Mouse (Mus musculus) ES-E14 (cell line): ENCODE measurements around the gene Ano10. TPM values are rescaled to one million over a fixed set of nuclear protein-coding genes. Genes with fewer than 3 reads are reported as not detected.

Experiments used
- DNase-seq: peaks from one replicate; pipeline ENCODE4 v3.0.0-alpha.2; 2013; ENCODE audit warnings: low read depth, low spot score
- H3K27ac ChIP-seq: 2 replicates; pipeline ENCODE4 v1.5.1; 2012; ENCODE audit warnings: low read depth, mild to moderate bottlenecking, low read length, moderate library complexity, mixed read lengths; ENCODE audit not compliant: poor library complexity, insufficient read depth, severe bottlenecking
- H3K36me3 ChIP-seq: 2 replicates; pipeline ENCODE4 v1.6.1; 2012; ENCODE audit warnings: mild to moderate bottlenecking, low read length, moderate library complexity, mixed read lengths; ENCODE audit not compliant: control insufficient read depth, poor library complexity, insufficient read depth, severe bottlenecking
- H3K4me1 ChIP-seq, 2 experiments: fragments of 150-350 bp in 1 of 2; sonication (generic) in 1 of 2; 2 replicates each; pipeline ENCODE4 v1.6.1; 2012; ENCODE audit warnings: low read length in 2 of 2, mild to moderate bottlenecking in 1 of 2, mixed read lengths in 1 of 2; ENCODE audit not compliant: control insufficient read depth in 2 of 2, insufficient read depth in 2 of 2, poor library complexity in 1 of 2
- H3K4me3 ChIP-seq, 2 experiments: fragments of 150-350 bp in 1 of 2; sonication (generic) in 1 of 2; 2 replicates each; pipeline ENCODE4 v1.5.1; 2012; ENCODE audit warnings: low read length in 2 of 2, low read depth in 1 of 2, mild to moderate bottlenecking in 1 of 2, mixed read lengths in 1 of 2; ENCODE audit not compliant: insufficient read depth in 1 of 2, poor library complexity in 1 of 2, severe bottlenecking in 1 of 2
- H3K9ac ChIP-seq: 2 replicates; pipeline ENCODE4 v1.6.1; 2012; ENCODE audit warnings: low read depth, mild to moderate bottlenecking, low read length, mixed read lengths; ENCODE audit not compliant: poor library complexity, insufficient read depth, severe bottlenecking
- H3K9me3 ChIP-seq: fragments of 150-350 bp; sonication (generic); 2 replicates; pipeline ENCODE4 v1.6.1; 2012; ENCODE audit warnings: low read depth, mild to moderate bottlenecking, low read length; ENCODE audit not compliant: control insufficient read depth, insufficient read depth
- CHD2 ChIP-seq: IDR thresholded peaks from 2 replicates; pipeline ENCODE4 v1.6.1; 2014; ENCODE audit warnings: mild to moderate bottlenecking, low read depth, low read length, inconsistent platforms
- HCFC1 ChIP-seq: IDR thresholded peaks from 2 replicates; pipeline ENCODE4 v1.6.1; 2012; ENCODE audit warnings: low read length, inconsistent platforms, borderline replicate concordance; ENCODE audit not compliant: insufficient read depth
- MAFK ChIP-seq: IDR thresholded peaks from 2 replicates; pipeline ENCODE4 v1.6.1; 2014; ENCODE audit warnings: mild to moderate bottlenecking, low read depth, low read length, inconsistent platforms; ENCODE audit not compliant: insufficient read depth
- ZC3H11A ChIP-seq: IDR thresholded peaks from 2 replicates; pipeline ENCODE4 v1.6.1; 2012; ENCODE audit warnings: low read depth, mild to moderate bottlenecking, inconsistent platforms, low read length, borderline replicate concordance
- ZNF384 ChIP-seq: IDR thresholded peaks from 2 replicates; pipeline ENCODE4 v1.6.1; 2012; ENCODE audit warnings: low read depth, low read length, inconsistent platforms
- in situ Hi-C, 2 experiments: fragments of 600-800 bp; cut with MboI; formaldehyde crosslinking; loops; one replicate each; pipeline ENCODE4 v1.15.1; 2025; ENCODE audit warnings: low sequenced_read_pairs in 2 of 2, inconsistent platforms in 1 of 2; ENCODE audit not compliant: unreplicated experiment in 2 of 2
- total RNA-seq: library from RNA; depleted of rRNA; stranded (reverse); fragments of 300-350 nt; gene quantifications from 2 replicates; pipeline ENCODE4 v1.2.3, GENCODE M21; 2012; rRNA removed

The Ano10 gene
- total RNA-seq, 1 experiment, result 13.7 TPM

- no peak for TF ChIP-seq CHD2
- no peak for TF ChIP-seq HCFC1
- TF ChIP-seq ZNF384, result no peak
- no peak for TF ChIP-seq ZC3H11A
- no peak for TF ChIP-seq MAFK
These were observed 165.5 kb downstream of the Ano10 start for GRCm38 (mm10) chr9:122128686-122129085.

GRCm38 (mm10) chr9:122127271-122127785, 166.9 kb downstream of the Ano10 start:
- in situ Hi-C loops, result no loop called here
- Histone ChIP-seq H3K36me3 (no peaks in the 10 kb centered on the region), H3K4me3 (no peak overlapping the region), H3K9ac (no peak overlapping the region), H3K9me3 (no peaks in the 10 kb centered on the region), H3K27ac (no peak overlapping the region), H3K4me1 (peaks cover 0 to 2% of the 10 kb centered on the region in 2 experiments; a peak in 1 of 4 replicates)
- DNase-seq, result no peak
- TF ChIP-seq ZC3H11A, result no peak

More at GRCm38 (mm10) chr9:122128686-122129085, 165.5 kb downstream of the Ano10 start:
- Histone ChIP-seq H3K9me3 (no peaks in the 10 kb centered on the region), H3K36me3 (no peaks in the 10 kb centered on the region), H3K9ac (no peak overlapping the region), H3K4me3 (no peak overlapping the region), H3K27ac (no peak overlapping the region), H3K4me1 (peaks cover 0 to 2% of the 10 kb centered on the region in 2 experiments; a peak in 1 of 4 replicates)
- in situ Hi-C loops, result no loop called here
- DNase-seq, result no peak

- no peak overlapping the region for H3K27ac ChIP-seq
- no peak overlapping the region for H3K4me3 ChIP-seq
- TF ChIP-seq CHD2 (no peak), MAFK (no peak), HCFC1 (no peak), ZC3H11A (no peak), ZNF384 (no peak)
- DNase-seq, result no peak
- peaks cover 0 to 2% of the 10 kb centered on the region in 2 experiments; a peak in 1 of 4 replicates for H3K4me1 ChIP-seq
- no peaks in the 10 kb centered on the region for H3K36me3 ChIP-seq
- H3K9ac ChIP-seq, result no peak overlapping the region
- no peaks in the 10 kb centered on the region for H3K9me3 ChIP-seq
- in situ Hi-C loops, result no loop called here
These were observed 167.4 kb downstream of the Ano10 start for GRCm38 (mm10) chr9:122126790-122127189.

Other genes with a start within 250 kb of the Ano10 start
- 6.8 and 10.0 TPM in 2 replicates for gene Snrk, start 177.2 kb downstream of the Ano10 start, total RNA-seq
- gene Abhd5, start 57.2 kb upstream of the Ano10 start, total RNA-seq, result 12.1 and 14.8 TPM in 2 replicates